Mouse (Mus musculus) lung, embryonic 15.5 days (tissue): ENCODE measurements at regions not wholly inside any gene's neighbourhood (a gene's known extent, or its start where the extent isn't known, plus 50 kb on each side); places are given as distances from the start of the nearest gene placed in this dataset.

Experiments
- ATAC-seq: fragments of 200-750 bp; cut with Nextera tagmentation; 2 replicates; pipeline ENCODE4 v1.8.0; 2017; ENCODE audit warnings: moderate number of reproducible peaks, borderline replicate concordance; ENCODE audit not compliant: low FRiP score, low TSS enrichment; ENCODE audit errors: extremely low read depth
- H3K27ac ChIP-seq: fragments of 300-500 bp; sonication (generic); 2 replicates; pipeline ENCODE4 v1.5.1; 2015; ENCODE audit warnings: moderate library complexity, mild to moderate bottlenecking, inconsistent platforms
- H3K27me3 ChIP-seq: fragments of 300-500 bp; sonication (generic); 2 replicates; pipeline ENCODE4 v1.6.1; 2015; ENCODE audit warnings: inconsistent platforms
- H3K36me3 ChIP-seq: fragments of 300-500 bp; sonication (generic); 2 replicates; pipeline ENCODE4 v1.6.1; 2015; ENCODE audit warnings: inconsistent platforms
- H3K4me1 ChIP-seq: fragments of 300-500 bp; sonication (generic); 2 replicates; pipeline ENCODE4 v1.6.1; 2015; ENCODE audit warnings: inconsistent platforms
- H3K4me2 ChIP-seq: fragments of 300-500 bp; sonication (generic); 2 replicates; pipeline ENCODE4 v1.6.1; 2015; ENCODE audit warnings: inconsistent platforms, mild to moderate bottlenecking, moderate library complexity
- H3K4me3 ChIP-seq: fragments of 300-500 bp; sonication (generic); 2 replicates; pipeline ENCODE4 v1.5.1; 2015; ENCODE audit warnings: mild to moderate bottlenecking, inconsistent platforms
- H3K9ac ChIP-seq: fragments of 300-500 bp; sonication (generic); 2 replicates; pipeline ENCODE4 v1.6.1; 2015; ENCODE audit warnings: inconsistent platforms
- H3K9me3 ChIP-seq: fragments of 300-500 bp; sonication (generic); 2 replicates; pipeline ENCODE4 v1.6.1; 2016; ENCODE audit warnings: inconsistent platforms
- WGBS: fragments of 180-500 bp; shearing (Covaris S2); methylation state at CpG from one replicate; pipeline ENCODE4 v1.1.7; 2015; 5-methylcytosine and 5-hydroxymethylcytosine counted together

GRCm38 (mm10) chr1:143946933-143947332 is 57.0 kb downstream of the Rgs2 start:
- no peaks in the 10 kb centered on the region for H3K4me1 ChIP-seq
- peak; percentile 62; the same call in 1 of the 2 replicates for ATAC-seq
- H3K27me3 ChIP-seq = no peaks in the 10 kb centered on the region
- no peak overlapping the region for H3K4me2 ChIP-seq
- H3K9me3 ChIP-seq = no peaks in the 10 kb centered on the region
- no peak overlapping the region for H3K4me3 ChIP-seq
- no peak overlapping the region for H3K27ac ChIP-seq
- H3K36me3 ChIP-seq = no peaks in the 10 kb centered on the region
- H3K9ac ChIP-seq = no peak overlapping the region

GRCm38 (mm10) chr1:143941465-143941864 is 62.5 kb downstream of the Rgs2 start:
- 55% methylated on average over 5 of the region's 5 CpGs for WGBS
- Histone ChIP-seq H3K4me1 (peaks cover 4% of the 10 kb centered on the region; the same call in 1 of the 2 replicates), H3K27ac (no peak overlapping the region), H3K36me3 (no peaks in the 10 kb centered on the region), H3K9me3 (no peaks in the 10 kb centered on the region), H3K4me2 (no peak overlapping the region), H3K9ac (no peak overlapping the region), H3K4me3 (no peak overlapping the region), H3K27me3 (no peaks in the 10 kb centered on the region)
- peak; percentile 52; the same call in 1 of the 2 replicates for ATAC-seq

- peaks cover 4% of the 10 kb centered on the region; the same call in 1 of the 2 replicates for H3K4me1 ChIP-seq
- H3K27me3 ChIP-seq = no peaks in the 10 kb centered on the region
- no peaks in the 10 kb centered on the region for H3K36me3 ChIP-seq
- no peak overlapping the region for H3K27ac ChIP-seq
- no peak overlapping the region for H3K9ac ChIP-seq
- no peaks in the 10 kb centered on the region for H3K9me3 ChIP-seq
- H3K4me2 ChIP-seq = no peak overlapping the region
- ATAC-seq = no peak
- WGBS = 31% methylated on average over 2 of the region's 2 CpGs
- H3K4me3 ChIP-seq = no peak overlapping the region
These were observed 64.5 kb downstream of the Rgs2 start for GRCm38 (mm10) chr1:143939511-143939910.

GRCm38 (mm10) chr1:143938569-143938968 is 65.4 kb downstream of the Rgs2 start:
- no peak overlapping the region for H3K27ac ChIP-seq
- ATAC-seq = no peak
- no peaks in the 10 kb centered on the region for H3K9me3 ChIP-seq
- H3K27me3 ChIP-seq = no peaks in the 10 kb centered on the region
- no peak overlapping the region for H3K9ac ChIP-seq
- 53% methylated on average over 3 of the region's 3 CpGs for WGBS
- no peak overlapping the region for H3K4me3 ChIP-seq
- no peak overlapping the region for H3K4me2 ChIP-seq
- peaks cover 4% of the 10 kb centered on the region; the same call in 1 of the 2 replicates for H3K4me1 ChIP-seq
- no peaks in the 10 kb centered on the region for H3K36me3 ChIP-seq

GRCm38 (mm10) chr1:143930798-143931197 is 73.2 kb downstream of the Rgs2 start:
- Histone ChIP-seq H3K9me3 (no peaks in the 10 kb centered on the region), H3K27me3 (no peaks in the 10 kb centered on the region), H3K9ac (no peak overlapping the region), H3K4me3 (no peak overlapping the region), H3K4me1 (peaks cover 4% of the 10 kb centered on the region; the same call in 1 of the 2 replicates), H3K36me3 (no peaks in the 10 kb centered on the region), H3K4me2 (no peak overlapping the region), H3K27ac (no peak overlapping the region)
- no peak for ATAC-seq
- 78% methylated on average over 3 of the region's 3 CpGs for WGBS

GRCm38 (mm10) chr1:143929567-143930165 is 74.3 kb downstream of the Rgs2 start:
- H3K27me3 ChIP-seq = no peaks in the 10 kb centered on the region
- no peaks in the 10 kb centered on the region for H3K9me3 ChIP-seq
- no peak overlapping the region for H3K4me3 ChIP-seq
- H3K4me1 ChIP-seq = peaks cover 4% of the 10 kb centered on the region; the same call in 1 of the 2 replicates
- no peaks in the 10 kb centered on the region for H3K36me3 ChIP-seq
- ATAC-seq = no peak
- no peak overlapping the region for H3K9ac ChIP-seq
- no peak overlapping the region for H3K4me2 ChIP-seq
- 62% methylated on average over 5 of the region's 5 CpGs for WGBS
- H3K27ac ChIP-seq = no peak overlapping the region

- Histone ChIP-seq H3K9me3 (no peaks in the 10 kb centered on the region), H3K9ac (no peak overlapping the region), H3K4me3 (no peak overlapping the region), H3K27ac (no peak overlapping the region), H3K4me1 (peaks cover 3% of the 10 kb centered on the region; the same call in 1 of the 2 replicates), H3K4me2 (no peak overlapping the region), H3K27me3 (no peaks in the 10 kb centered on the region), H3K36me3 (no peaks in the 10 kb centered on the region)
- no peak for ATAC-seq
- 53% methylated on average over 1 of the region's 1 CpGs for WGBS
These were observed 81.5 kb downstream of the Rgs2 start for GRCm38 (mm10) chr1:143922499-143922898.

GRCm38 (mm10) chr1:143920256-143920655 is 83.7 kb downstream of the Rgs2 start:
- ATAC-seq = no peak
- Histone ChIP-seq H3K9ac (no peak overlapping the region), H3K9me3 (no peaks in the 10 kb centered on the region), H3K4me3 (no peak overlapping the region), H3K4me1 (peaks cover 14% of the 10 kb centered on the region; the same call in 1 of the 2 replicates), H3K36me3 (no peaks in the 10 kb centered on the region), H3K27me3 (no peaks in the 10 kb centered on the region), H3K4me2 (no peak overlapping the region), H3K27ac (no peak overlapping the region)
- 67% methylated on average over 7 of the region's 7 CpGs for WGBS

GRCm38 (mm10) chr1:143918949-143919348 is 85.0 kb downstream of the Rgs2 start:
- Histone ChIP-seq H3K4me3 (no peak overlapping the region), H3K36me3 (no peaks in the 10 kb centered on the region), H3K4me1 (peaks cover 14% of the 10 kb centered on the region; the same call in 1 of the 2 replicates), H3K4me2 (no peak overlapping the region), H3K9ac (no peak overlapping the region), H3K9me3 (no peaks in the 10 kb centered on the region), H3K27ac (no peak overlapping the region), H3K27me3 (no peaks in the 10 kb centered on the region)
- ATAC-seq = no peak
- 75% methylated on average over 5 of the region's 5 CpGs for WGBS

GRCm38 (mm10) chr1:143918146-143918774 is 85.7 kb downstream of the Rgs2 start:
- Histone ChIP-seq H3K36me3 (no peaks in the 10 kb centered on the region), H3K4me3 (no peak overlapping the region), H3K9me3 (no peaks in the 10 kb centered on the region), H3K27me3 (no peaks in the 10 kb centered on the region), H3K4me2 (no peak overlapping the region), H3K27ac (no peak overlapping the region), H3K4me1 (peaks cover 14% of the 10 kb centered on the region; the same call in 1 of the 2 replicates), H3K9ac (no peak overlapping the region)
- 86% methylated on average over 9 of the region's 9 CpGs for WGBS
- no peak for ATAC-seq

- H3K4me3 ChIP-seq = no peak overlapping the region
- peaks cover 14% of the 10 kb centered on the region; the same call in 1 of the 2 replicates for H3K4me1 ChIP-seq
- H3K27ac ChIP-seq = 0 out of 2 replicates have a peak overlapping the region, but pooled peaks have one; percentile 45
- 53% methylated on average over 5 of the region's 5 CpGs for WGBS
- H3K27me3 ChIP-seq = no peaks in the 10 kb centered on the region
- ATAC-seq = no peak
- no peak overlapping the region for H3K9ac ChIP-seq
- no peak overlapping the region for H3K4me2 ChIP-seq
- H3K36me3 ChIP-seq = no peaks in the 10 kb centered on the region
- H3K9me3 ChIP-seq = no peaks in the 10 kb centered on the region
These were observed 86.3 kb downstream of the Rgs2 start for GRCm38 (mm10) chr1:143917623-143918022.

- H3K9ac ChIP-seq = no peak overlapping the region
- ATAC-seq = no peak
- 60% methylated on average over 9 of the region's 9 CpGs for WGBS
- peak overlapping the region; percentile 45; the same call in 1 of the 2 replicates for H3K27ac ChIP-seq
- no peaks in the 10 kb centered on the region for H3K9me3 ChIP-seq
- H3K4me1 ChIP-seq = peaks cover 14% of the 10 kb centered on the region; the same call in 1 of the 2 replicates
- no peaks in the 10 kb centered on the region for H3K27me3 ChIP-seq
- H3K4me3 ChIP-seq = no peak overlapping the region
- no peaks in the 10 kb centered on the region for H3K36me3 ChIP-seq
- H3K4me2 ChIP-seq = no peak overlapping the region
These were observed 87.4 kb downstream of the Rgs2 start for GRCm38 (mm10) chr1:143916587-143916986.
